Mouse (Mus musculus) ES-CJ7 (cell line): ENCODE measurements around the gene Hacd3.

Source experiments
- DNase-seq: peaks from one replicate; pipeline ENCODE4 v3.0.0; 2011; ENCODE audit warnings: low read depth, low spot score

Gene Hacd3

DNA sequence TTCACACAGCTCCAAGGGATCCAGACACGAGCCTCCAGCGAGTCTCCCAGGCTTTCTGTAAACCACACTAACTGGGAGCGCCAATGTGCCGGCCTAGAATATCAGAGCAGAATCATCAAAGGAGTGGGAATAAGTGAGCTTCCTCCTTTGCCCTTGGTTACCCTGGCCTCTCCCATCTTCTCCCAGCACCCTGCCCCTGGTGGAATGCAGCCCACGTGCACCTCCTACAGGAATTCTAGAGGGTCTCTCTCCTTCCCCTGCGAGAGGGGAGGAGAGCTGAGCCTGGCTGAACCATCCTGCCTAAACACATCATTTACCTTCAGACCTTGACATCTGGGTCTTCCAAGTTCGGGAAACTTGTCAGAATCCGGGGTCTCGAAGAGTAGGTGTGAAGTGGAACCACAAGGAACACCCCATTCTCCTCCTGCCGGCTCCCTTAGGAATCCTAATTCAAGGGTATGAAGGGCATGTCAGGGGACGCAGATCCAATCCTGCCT, 70.3 kb downstream of the Hacd3 start, which contains the start of gene Slc24a1:
TSS of gene Slc24a1 (minus strand) at position 447 of the 497 bp plus-strand sequence.
- peak; percentile 56 for DNase-seq

DNA sequence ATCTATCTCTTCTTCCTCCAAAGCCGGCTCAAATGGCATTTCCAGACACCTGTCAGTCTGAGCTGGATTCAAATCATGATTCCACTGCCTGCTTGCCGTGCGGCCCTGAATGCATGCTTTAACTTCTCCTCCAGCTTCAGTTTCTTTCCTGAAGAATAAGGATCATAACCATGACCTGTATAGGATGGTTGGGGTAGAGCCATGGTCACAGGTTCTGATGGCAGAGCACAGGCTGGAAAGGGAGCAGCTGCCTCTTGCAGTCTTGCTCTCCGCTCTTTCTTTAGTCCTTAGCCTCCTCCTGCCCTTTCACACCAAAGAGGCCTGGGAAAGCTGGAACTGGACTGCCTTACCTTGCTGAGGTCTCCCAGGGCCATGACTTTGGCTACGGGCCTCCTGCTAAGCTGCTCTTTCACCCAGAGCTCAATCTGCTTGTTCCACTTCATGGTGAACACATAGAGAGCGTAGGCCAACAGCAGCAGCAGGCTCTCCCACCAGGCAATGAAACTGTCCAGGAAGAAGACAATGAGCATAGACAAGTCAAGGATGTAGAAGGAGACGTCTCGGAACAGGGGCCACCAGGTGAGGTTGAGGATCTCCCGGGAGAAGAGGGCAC, 73.9 kb downstream of the Hacd3 start:
- peak; percentile 49 for DNase-seq

DNA sequence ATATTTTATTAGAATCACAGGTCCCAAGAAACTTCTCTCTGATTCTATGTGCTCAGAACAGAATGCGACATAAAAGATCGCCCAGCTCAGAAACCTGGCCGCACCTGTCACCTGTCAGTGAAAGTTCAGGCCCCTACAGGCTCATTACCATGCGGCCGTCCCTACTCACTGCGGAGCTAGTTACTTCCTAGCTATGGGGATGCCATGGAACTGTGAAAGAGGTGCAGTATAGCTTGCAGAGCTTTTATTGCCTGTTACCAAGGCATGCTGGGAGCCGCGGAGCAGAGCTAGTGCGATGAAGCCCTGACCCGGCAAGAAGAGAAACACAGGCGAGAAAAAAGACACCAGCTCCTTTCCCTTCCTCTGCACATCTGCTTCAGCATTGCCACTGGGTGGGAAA, 77.5 kb downstream of the Hacd3 start:
- no peak for DNase-seq

DNA sequence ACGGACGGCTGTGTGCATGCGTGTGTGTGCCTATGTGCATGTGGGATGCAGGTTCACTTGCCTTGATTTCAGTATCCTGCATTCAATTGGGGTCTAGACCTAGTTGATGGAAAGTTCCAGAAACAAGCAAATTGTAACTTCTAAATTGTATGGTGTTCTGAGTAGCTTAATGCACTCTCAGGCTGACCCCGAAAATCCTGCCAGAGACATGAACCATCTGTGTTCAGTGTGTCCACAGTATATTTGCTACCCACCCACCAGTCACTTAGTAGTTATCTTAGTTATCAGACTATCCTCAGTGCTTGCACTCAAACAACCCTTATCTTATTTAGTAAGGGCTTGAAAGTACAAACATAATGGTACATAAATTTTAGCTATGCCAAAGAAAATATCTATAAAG, 79.8 kb downstream of the Hacd3 start:
- DNase-seq: no peak

DNA sequence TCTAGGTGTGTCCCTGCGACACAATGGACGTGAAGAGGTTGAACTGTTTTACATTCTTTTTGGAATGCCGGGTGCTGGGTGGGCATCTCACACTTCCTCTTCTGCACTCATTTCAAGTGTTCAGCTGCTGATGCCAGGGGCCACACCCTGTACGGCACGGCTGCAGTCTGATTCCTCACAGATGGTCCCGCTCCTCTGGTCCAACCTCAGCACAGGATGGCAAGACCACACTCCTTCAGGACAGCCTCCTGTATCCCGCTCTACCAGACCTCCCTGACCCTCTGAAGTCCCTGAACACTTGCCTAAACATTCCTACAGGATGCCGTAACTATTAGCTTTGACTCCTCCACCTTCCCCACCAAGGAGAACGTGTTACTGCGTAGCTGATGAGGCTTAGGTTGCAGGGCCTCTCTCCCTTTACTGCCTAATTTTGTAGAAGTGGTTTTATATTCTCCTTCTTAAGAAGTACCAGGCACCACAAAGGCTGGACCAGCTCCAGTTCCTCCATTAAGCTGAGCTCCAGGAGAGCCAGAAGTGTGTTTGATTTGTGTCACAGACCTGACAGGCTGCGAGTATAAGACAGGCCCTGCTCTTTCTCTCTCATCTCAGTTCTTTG, 80.7 kb downstream of the Hacd3 start:
- no peak for DNase-seq

DNA sequence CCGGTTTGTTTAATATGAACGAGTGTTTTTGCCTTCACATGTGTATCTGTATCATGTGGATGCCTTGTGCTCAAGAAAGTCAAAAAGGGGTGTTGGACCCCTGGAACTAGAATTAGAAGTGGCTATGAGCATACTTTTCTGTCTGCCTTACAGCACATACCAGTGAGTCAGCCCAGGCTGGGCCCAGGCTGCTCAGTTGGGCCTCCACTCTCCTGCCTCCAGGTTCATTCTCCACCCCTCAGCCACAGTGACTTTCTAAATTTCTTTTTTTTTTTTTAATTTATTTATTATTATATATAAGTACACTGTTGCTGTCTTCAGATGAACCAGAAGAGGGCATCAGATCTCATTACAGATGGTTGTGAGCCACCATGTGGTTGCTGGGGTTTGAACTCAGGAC, 81.7 kb downstream of the Hacd3 start:
- no peak for DNase-seq

DNA sequence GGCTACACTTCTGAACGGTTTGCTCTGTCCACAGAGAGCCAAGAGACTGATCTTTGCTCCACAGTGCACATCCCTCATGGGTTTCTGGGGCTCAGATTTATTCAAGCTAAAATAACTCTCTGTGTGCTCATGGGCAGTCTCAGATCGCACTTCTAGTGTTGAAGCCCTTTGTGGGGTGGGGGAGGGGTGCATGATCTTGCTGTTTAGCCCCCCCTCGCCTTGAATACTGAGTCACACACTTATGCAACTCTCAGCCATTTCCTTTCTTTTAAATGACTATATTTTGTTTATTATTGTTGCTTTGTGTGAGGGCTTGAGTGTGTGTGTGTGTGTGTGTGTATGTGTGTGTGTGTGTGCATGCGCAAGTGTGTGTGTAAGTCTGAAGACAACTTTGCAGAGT, 82.2 kb downstream of the Hacd3 start:
- DNase-seq: no peak

DNA sequence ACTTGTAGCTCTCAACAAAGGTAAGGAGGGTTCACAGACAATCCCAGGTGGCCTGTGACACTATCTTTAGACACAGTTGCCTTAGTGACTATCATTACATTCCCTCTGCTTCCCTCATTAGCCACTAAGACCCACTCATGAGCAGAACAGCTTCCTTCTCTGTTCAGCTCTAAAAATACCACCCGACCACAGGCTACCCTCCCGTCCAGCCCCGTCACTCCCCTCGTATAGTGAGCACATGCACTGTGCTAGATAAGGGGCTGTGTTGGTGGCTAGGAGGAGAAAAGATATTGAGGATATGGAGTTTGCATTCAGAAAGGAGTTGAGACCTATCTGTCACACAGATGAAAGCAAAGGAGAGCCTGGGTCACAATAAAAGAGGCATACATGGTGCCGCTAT, 83.0 kb downstream of the Hacd3 start:
- DNase-seq: no peak

DNA sequence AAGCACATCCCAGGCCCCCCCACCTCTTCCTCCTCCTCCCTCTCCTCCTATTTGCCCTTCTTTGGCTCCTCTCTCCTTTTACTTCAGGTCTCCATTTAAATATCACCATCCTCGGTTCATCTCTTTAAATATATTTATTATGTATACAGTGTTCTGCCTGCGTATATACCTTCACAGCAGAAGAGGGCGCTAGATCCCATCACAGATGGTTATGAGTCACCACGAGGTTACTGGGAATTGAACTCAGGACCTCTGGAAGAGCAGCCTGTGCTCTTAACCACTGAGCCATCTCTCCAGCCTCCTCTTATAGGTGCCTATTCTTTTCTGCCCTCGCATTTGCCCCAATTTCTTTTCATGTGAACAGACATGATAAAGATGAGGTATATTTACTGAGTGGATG, 84.0 kb downstream of the Hacd3 start:
- DNase-seq: peak; percentile 43
